Mouse (Mus musculus) liver, embryonic 11.5 days (tissue): Measurements from ENCODE around the gene Hypm. TPM values are rescaled to one million over a fixed set of nuclear protein-coding genes. Genes with fewer than 3 reads are reported as not detected.

Experiments used
- ATAC-seq: fragments of 200-750 bp; cut with Nextera tagmentation; replicated peaks from 2 replicates; pipeline ENCODE4 v1.8.0; 2017; ENCODE audit warnings: moderate number of reproducible peaks, mild to moderate bottlenecking, moderate TSS enrichment, moderate library complexity; ENCODE audit not compliant: low FRiP score
- DNase-seq: peaks from one replicate; pipeline ENCODE4 v3.0.0-alpha.2; 2017; ENCODE audit warnings: low spot score
- H3K27ac ChIP-seq: fragments of 300-500 bp; sonication (generic); 2 replicates; pipeline ENCODE4 v1.5.1; 2014; ENCODE audit warnings: mild to moderate bottlenecking, low read depth, low read length, control low read depth
- H3K27me3 ChIP-seq: fragments of 300-500 bp; sonication (generic); replicated peaks from 2 replicates; pipeline ENCODE4 v1.6.1; 2014; ENCODE audit warnings: low read length, mixed read lengths; ENCODE audit not compliant: control insufficient read depth, insufficient read depth
- H3K36me3 ChIP-seq: fragments of 300-500 bp; sonication (generic); 2 replicates; pipeline ENCODE4 v1.6.1; 2014; ENCODE audit warnings: mild to moderate bottlenecking, low read length, moderate library complexity, mixed read lengths; ENCODE audit not compliant: control insufficient read depth, insufficient read depth
- H3K4me1 ChIP-seq: fragments of 300-500 bp; sonication (generic); replicated peaks from 2 replicates; pipeline ENCODE4 v1.6.1; 2014; ENCODE audit warnings: low read length, mixed read lengths; ENCODE audit not compliant: control insufficient read depth, insufficient read depth
- H3K4me2 ChIP-seq: fragments of 300-500 bp; sonication (generic); 2 replicates; pipeline ENCODE4 v1.6.1; 2014; ENCODE audit warnings: mild to moderate bottlenecking, control low read depth, moderate library complexity
- H3K4me3 ChIP-seq: fragments of 300-500 bp; sonication (generic); 2 replicates; pipeline ENCODE4 v1.5.1; 2014; ENCODE audit warnings: low read depth, low read length, control low read depth
- H3K9ac ChIP-seq: fragments of 300-500 bp; sonication (generic); 2 replicates; pipeline ENCODE4 v1.6.1; 2014; ENCODE audit warnings: low read depth, low read length, control low read depth
- H3K9me3 ChIP-seq: fragments of 300-500 bp; sonication (generic); 2 replicates; pipeline ENCODE4 v1.6.1; 2016; ENCODE audit warnings: low read length, inconsistent platforms, mixed read lengths; ENCODE audit not compliant: control insufficient read depth
- WGBS: fragments of 180-500 bp; shearing (Covaris S2); extraction: QIAGEN DNeasy Blood & Tissue Kit; methylation state at CpG from one replicate; pipeline ENCODE4 v1.1.7; 2014; 5-methylcytosine and 5-hydroxymethylcytosine counted together
- polyA plus RNA-seq: library from polyadenylated mRNA; unstranded; fragments of >200 nt; fragmentation: Nextera tagmentation; extraction: Ambion mirVana; gene quantifications from 2 replicates; pipeline ENCODE4 v1.2.1, GENCODE M21; 2014

Hypm gene
- polyA plus RNA-seq = not detected in 2 replicates

DNA sequence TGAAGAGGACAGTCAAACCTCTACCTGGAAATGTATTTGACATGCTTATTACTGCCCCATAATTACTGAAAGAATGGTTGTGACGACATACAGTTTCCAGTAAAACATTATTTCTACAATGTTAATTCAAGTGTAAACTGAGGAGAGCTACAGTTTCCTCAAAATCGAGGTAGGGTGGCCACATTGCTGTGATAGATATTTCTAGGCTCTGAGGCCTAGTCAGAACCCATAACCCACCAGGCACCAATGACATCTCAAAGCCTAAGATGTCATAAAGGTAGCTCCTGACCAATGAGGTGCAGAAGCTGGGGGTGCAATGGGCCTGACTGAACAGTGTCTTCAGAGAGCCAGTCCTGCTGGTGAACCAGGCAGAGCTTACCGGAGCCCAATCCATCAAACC is at the start of gene Hypm:
Gene Hypm (plus strand): TSS at position 301 of the 400 bp plus-strand sequence.
- no peak within 1 kb of the TSS for H3K27ac ChIP-seq
- H3K4me1 ChIP-seq = no peaks in the 10 kb centered on the region
- H3K4me2 ChIP-seq = no peak within 1 kb of the TSS
- no peaks in the 10 kb centered on the region for H3K27me3 ChIP-seq
- no peak for DNase-seq
- H3K36me3 ChIP-seq = no peaks in the 10 kb centered on the region
- no peak within 1 kb of the TSS for H3K9ac ChIP-seq
- WGBS = 66% methylated on average over 3 of the region's 3 CpGs
- no peak within 1 kb of the TSS for H3K4me3 ChIP-seq
- H3K9me3 ChIP-seq = no peaks in the 10 kb centered on the region
- ATAC-seq = no peak

DNA sequence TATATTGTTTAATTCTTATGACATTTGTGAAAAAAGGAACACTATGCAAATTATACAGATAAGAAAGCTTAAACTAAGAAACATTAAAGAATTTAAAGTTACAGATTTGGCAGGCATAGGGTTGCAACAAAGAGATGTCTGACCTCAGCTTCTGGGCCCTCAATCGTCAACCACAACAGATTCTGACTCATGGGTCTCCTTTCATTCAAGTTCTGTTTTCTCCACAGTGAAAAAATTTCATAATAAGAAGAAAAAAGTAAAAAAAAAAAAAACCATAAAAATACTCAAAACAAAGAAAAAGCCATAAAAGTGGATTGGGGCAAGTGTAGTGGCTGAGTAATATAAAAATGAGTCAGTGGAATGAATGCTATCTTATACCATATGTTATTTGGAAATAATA is 36.6 kb upstream of the Hypm start:
- 75% methylated on average over 1 of the region's 1 CpGs for WGBS
- H3K4me2 ChIP-seq = no peak overlapping the region
- H3K4me3 ChIP-seq = no peak overlapping the region
- H3K4me1 ChIP-seq = no peaks in the 10 kb centered on the region
- DNase-seq = no peak
- ATAC-seq = no peak
- H3K9ac ChIP-seq = no peak overlapping the region
- H3K36me3 ChIP-seq = no peaks in the 10 kb centered on the region
- no peak overlapping the region for H3K27ac ChIP-seq
- H3K9me3 ChIP-seq = no peaks in the 10 kb centered on the region
- no peaks in the 10 kb centered on the region for H3K27me3 ChIP-seq

DNA sequence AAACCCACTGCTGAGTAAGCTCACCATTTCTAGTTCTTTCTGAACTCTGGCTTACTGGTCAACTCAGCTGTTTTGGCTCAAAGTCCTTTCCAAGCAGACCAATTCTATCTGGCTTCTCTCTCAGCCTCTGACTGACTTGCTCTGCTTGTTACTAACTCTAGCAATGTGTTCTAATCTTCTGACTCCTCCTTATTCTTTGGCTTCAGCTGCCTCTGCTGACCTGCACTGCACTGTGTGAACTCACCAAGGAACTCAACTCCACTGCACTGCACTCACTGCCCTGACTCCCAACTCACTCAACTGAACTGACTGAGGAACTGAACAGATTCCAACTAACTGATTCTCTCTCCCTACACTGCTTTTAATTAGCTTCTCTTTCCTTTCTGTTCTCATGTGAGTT is 34.3 kb upstream of the Hypm start:
- no peaks in the 10 kb centered on the region for H3K36me3 ChIP-seq
- no peaks in the 10 kb centered on the region for H3K9me3 ChIP-seq
- H3K4me3 ChIP-seq = no peak overlapping the region
- H3K4me1 ChIP-seq = no peaks in the 10 kb centered on the region
- no peak for ATAC-seq
- no peak for DNase-seq
- no peak overlapping the region for H3K4me2 ChIP-seq
- no peaks in the 10 kb centered on the region for H3K27me3 ChIP-seq
- H3K27ac ChIP-seq = no peak overlapping the region
- H3K9ac ChIP-seq = no peak overlapping the region

DNA sequence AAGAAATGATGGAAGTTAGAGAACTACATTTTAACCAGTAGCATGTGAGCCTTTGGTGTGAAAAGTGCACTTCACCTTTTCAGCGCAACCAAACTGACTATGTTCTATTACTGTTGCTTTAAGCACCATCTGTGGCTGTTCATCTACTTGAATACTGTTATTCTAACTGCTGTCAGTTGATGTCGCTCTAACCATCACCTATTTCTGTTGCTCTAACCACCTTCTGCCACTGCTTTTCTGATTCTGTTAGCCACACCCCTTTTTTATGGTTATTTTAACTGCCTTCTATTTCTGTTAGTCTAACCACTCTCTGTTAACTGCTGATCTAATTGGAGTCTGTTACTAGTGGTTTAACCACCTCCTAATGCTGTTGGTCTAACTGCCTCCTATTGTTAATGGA is 11.9 kb upstream of the Hypm start:
- WGBS = 68% methylated on average over 2 of the region's 2 CpGs
- H3K4me3 ChIP-seq = no peak overlapping the region
- H3K27ac ChIP-seq = no peak overlapping the region
- H3K4me2 ChIP-seq = no peak overlapping the region
- H3K9me3 ChIP-seq = no peaks in the 10 kb centered on the region
- no peak overlapping the region for H3K9ac ChIP-seq
- no peak for DNase-seq
- H3K27me3 ChIP-seq = no peaks in the 10 kb centered on the region
- ATAC-seq = no peak
- no peaks in the 10 kb centered on the region for H3K36me3 ChIP-seq
- no peaks in the 10 kb centered on the region for H3K4me1 ChIP-seq

DNA sequence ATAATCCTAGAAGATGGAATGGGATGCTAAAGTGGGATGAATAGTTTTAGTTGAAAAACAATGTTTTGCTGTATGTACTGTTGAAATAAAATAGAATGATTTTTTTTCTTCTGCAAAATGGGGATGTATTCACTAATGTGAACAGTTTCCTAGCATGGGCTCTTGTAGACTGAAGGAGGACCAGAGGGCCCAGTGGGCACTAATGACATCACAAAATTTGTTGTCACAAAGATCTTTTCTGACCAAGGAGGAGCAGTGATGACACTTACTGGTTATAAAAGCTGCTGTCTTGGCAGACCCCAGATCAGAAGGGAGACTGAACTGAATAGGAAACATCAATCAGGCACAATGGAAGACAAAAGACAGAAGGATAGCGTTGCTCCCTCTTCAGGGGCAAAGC is 2.7 kb downstream of the Hypm start, which contains the start of gene H2al3:
Gene H2al3 (plus strand): TSS at position 301 of the 400 bp plus-strand sequence.
- WGBS = 50% methylated on average over 1 of the region's 1 CpGs
- H3K4me3 ChIP-seq = no peak within 1 kb of the TSS
- no peak within 1 kb of the TSS for H3K9ac ChIP-seq
- H3K27ac ChIP-seq = no peak within 1 kb of the TSS
- H3K9me3 ChIP-seq = no peaks in the 10 kb centered on the region
- no peaks in the 10 kb centered on the region for H3K27me3 ChIP-seq
- no peaks in the 10 kb centered on the region for H3K4me1 ChIP-seq
- no peak within 1 kb of the TSS for H3K4me2 ChIP-seq
- DNase-seq = no peak
- ATAC-seq = no peak
- H3K36me3 ChIP-seq = no peaks in the 10 kb centered on the region

DNA sequence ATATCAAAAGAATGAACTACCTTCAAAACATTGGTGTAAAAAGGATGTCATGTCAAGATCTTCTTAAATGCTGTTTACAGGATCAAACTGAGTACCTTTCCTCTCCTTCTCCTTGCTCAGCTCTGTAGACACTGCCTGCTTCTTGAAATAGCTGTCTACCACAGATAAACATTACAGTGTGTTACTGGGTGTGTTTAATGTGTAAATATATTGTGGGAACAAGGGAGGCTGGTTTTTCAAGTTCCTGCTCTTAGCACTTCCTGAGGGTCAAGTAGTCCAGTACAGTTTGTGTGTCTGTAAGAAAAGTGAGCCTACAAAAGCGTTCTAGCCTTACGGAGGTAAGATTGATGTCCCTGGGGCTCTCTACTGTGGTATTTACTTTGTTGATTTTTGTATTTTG is 15.1 kb downstream of the Hypm start:
- 72% methylated on average over 2 of the region's 2 CpGs for WGBS
- no peak for DNase-seq

DNA sequence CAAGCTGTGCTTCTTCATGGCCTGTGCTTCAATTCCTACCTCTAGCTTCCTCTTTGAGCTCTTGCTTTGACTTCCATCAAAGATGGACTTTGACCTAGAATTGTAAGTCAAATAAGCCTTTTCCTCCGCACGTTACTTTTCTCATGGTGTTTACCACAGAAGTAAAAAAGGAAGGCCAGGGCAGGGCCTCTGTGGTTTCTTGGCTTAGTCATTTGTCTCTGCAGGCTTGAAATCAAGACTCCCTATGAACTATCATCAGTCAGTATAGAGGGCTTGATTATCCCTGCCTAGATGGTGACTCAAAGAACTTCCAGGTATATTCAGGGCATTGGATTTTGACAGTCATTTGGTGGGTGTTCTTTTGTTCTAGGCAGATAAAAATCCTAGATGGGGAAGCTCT is 28.8 kb downstream of the Hypm start:
- Histone ChIP-seq H3K9ac (no peak overlapping the region), H3K4me1 (no peaks in the 10 kb centered on the region), H3K36me3 (no peaks in the 10 kb centered on the region), H3K27ac (no peak overlapping the region), H3K4me3 (no peak overlapping the region), H3K4me2 (no peak overlapping the region), H3K27me3 (no peaks in the 10 kb centered on the region), H3K9me3 (no peaks in the 10 kb centered on the region)
- DNase-seq = no peak
- no peak for ATAC-seq
- WGBS = 78% methylated on average over 2 of the region's 2 CpGs

More for the DNA sequence above, 15.1 kb downstream of the Hypm start:
- H3K36me3 ChIP-seq = no peaks in the 10 kb centered on the region
- no peaks in the 10 kb centered on the region for H3K4me1 ChIP-seq
- H3K9ac ChIP-seq = no peak overlapping the region
- ATAC-seq = no peak
- H3K4me3 ChIP-seq = no peak overlapping the region
- no peak overlapping the region for H3K4me2 ChIP-seq
- H3K9me3 ChIP-seq = no peaks in the 10 kb centered on the region
- H3K27me3 ChIP-seq = no peaks in the 10 kb centered on the region
- no peak overlapping the region for H3K27ac ChIP-seq

DNA sequence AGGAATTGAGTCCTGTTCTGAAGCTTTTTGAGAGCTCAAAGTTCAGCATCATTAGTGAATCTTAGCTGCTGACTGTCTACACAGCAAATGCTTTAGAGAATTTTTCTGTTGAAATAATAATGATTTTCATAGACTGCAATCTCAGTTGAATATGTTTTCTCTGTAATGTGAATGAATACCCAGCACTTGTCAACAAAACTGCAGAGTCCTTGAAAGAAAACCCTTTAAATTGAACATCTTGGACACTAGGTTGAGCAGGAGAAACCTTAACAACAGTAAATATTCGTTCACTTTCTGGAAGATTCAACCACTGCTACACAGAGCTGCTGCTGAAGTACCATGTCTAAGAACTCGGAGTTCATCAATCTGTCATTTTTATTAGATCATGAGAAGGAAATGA is 38.6 kb downstream of the Hypm start, which contains the start of gene Sytl5:
Gene Sytl5 (plus strand): TSS at position 301 of the 400 bp plus-strand sequence.
- 58% methylated on average over 2 of the region's 2 CpGs for WGBS
- ATAC-seq (no peak), DNase-seq (no peak)
- Histone ChIP-seq H3K36me3 (no peaks in the 10 kb centered on the region), H3K4me1 (no peaks in the 10 kb centered on the region), H3K4me2 (no peak within 1 kb of the TSS), H3K4me3 (no peak within 1 kb of the TSS), H3K27me3 (no peaks in the 10 kb centered on the region), H3K9me3 (no peaks in the 10 kb centered on the region), H3K27ac (no peak within 1 kb of the TSS), H3K9ac (no peak within 1 kb of the TSS)
